Mouse (Mus musculus) right cerebral cortex, postnatal 4 days (tissue): ENCODE measurements around the gene Sbf2.
A peak's percentile ranks its signal among the peaks of the same experiment; 100 is the strongest.
"Not testable (repeated sequence)": the region's sequence is repeated elsewhere in the genome, so short reads cannot be mapped to it uniquely, and the experiment has no call there.

Experiments
- DNase-seq: peaks from one replicate; pipeline ENCODE4 v3.0.0-alpha.2; 2022

The Sbf2 gene

GRCm38 (mm10) chr7:110629892-110630666 lies 15.4 kb upstream of the Sbf2 start:
- DNase-seq = peak; percentile 89

- peak; percentile 34 for DNase-seq
Observed at GRCm38 (mm10) chr7:110628611-110629354, 14.1 kb upstream of the Sbf2 start.

- no peak for DNase-seq
Observed at GRCm38 (mm10) chr7:110628273-110628600, 13.5 kb upstream of the Sbf2 start.

GRCm38 (mm10) chr7:110627486-110628272 lies 13.0 kb upstream of the Sbf2 start, which contains the start of gene Adm:
TSS of gene Adm (plus strand) at chr7:110627661.
- peak; percentile 39 for DNase-seq

- no peak for DNase-seq
Observed at GRCm38 (mm10) chr7:110627099-110627482, 12.4 kb upstream of the Sbf2 start.

- no peak for DNase-seq
Observed at GRCm38 (mm10) chr7:110626186-110627098, 11.7 kb upstream of the Sbf2 start.

- no peak for DNase-seq
Observed at GRCm38 (mm10) chr7:110625489-110625888, 10.8 kb upstream of the Sbf2 start.

GRCm38 (mm10) chr7:110624961-110625360 lies 10.2 kb upstream of the Sbf2 start:
- DNase-seq = no peak

- no peak for DNase-seq
Observed at GRCm38 (mm10) chr7:110624067-110624466, 9.3 kb upstream of the Sbf2 start.

GRCm38 (mm10) chr7:110619086-110619611 lies 4.4 kb upstream of the Sbf2 start:
- DNase-seq = no peak

- no peak for DNase-seq
Observed at GRCm38 (mm10) chr7:110615792-110616191, 1.1 kb upstream of the Sbf2 start.

GRCm38 (mm10) chr7:110615151-110615631 lies 469 bp upstream of the Sbf2 start:
- DNase-seq = peak; percentile 49

GRCm38 (mm10) chr7:110613381-110614132 lies 1.2 kb downstream of the Sbf2 start:
- no peak for DNase-seq

- DNase-seq = no peak
Observed at GRCm38 (mm10) chr7:110606906-110607305, 7.8 kb downstream of the Sbf2 start.

- no peak for DNase-seq
Observed at GRCm38 (mm10) chr7:110605476-110605875, 9.2 kb downstream of the Sbf2 start.

- no peak for DNase-seq
Observed at GRCm38 (mm10) chr7:110597141-110597540, 17.6 kb downstream of the Sbf2 start.

GRCm38 (mm10) chr7:110593991-110594390 lies 20.7 kb downstream of the Sbf2 start:
- not testable (repeated sequence) for DNase-seq

GRCm38 (mm10) chr7:110587721-110588120 lies 27.0 kb downstream of the Sbf2 start:
- no peak for DNase-seq

- DNase-seq = no peak
Observed at GRCm38 (mm10) chr7:110585250-110585649, 29.5 kb downstream of the Sbf2 start.

- no peak for DNase-seq
Observed at GRCm38 (mm10) chr7:110584159-110584558, 30.6 kb downstream of the Sbf2 start.

- DNase-seq = no peak
Observed at GRCm38 (mm10) chr7:110583705-110584104, 31.0 kb downstream of the Sbf2 start.
